Mouse (Mus musculus): ENCODE results near the gene Fam78a.

The Fam78a gene

DNA sequence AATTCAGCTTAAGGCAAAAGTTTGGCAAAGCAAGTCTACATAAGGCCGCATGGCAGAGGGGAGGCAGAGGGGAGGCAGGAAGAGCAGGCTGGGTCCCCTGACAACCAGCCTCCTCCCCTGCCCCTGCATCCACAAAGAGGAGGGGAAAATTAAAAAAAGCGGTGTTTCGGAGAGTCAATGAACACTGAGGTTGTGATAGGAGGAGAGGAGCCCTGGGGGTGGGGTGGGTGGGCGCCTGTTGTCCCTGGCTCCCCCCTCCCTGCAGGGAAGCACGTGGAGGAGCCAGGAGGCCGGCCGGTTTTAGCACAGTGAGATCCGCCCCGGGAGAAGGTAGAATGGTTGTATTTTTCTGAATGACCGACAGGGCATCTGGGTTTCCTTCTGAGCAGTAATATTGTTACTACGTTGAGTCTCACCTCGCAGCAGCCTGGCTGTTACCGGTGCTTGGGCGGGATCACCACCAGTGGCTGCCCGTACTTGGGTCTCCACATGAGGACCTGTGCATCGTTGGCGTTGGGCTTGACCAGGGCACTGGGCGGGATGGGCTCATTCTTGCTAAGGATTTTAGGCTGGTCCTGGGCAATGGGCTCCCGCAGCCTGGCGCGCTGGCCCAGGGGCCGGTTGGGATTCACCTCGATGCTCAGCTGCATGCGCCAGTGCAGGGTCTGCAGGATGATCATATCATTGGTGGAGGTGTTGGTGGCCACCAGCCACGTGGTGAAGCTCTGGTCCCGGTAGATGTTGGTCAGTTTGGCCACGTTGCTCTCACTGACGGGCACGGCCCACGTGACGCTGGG, 15.6 kb downstream of the Fam78a start:
- no peak for DNase-seq (ENCODE audit: low read depth, low spot score)

DNA sequence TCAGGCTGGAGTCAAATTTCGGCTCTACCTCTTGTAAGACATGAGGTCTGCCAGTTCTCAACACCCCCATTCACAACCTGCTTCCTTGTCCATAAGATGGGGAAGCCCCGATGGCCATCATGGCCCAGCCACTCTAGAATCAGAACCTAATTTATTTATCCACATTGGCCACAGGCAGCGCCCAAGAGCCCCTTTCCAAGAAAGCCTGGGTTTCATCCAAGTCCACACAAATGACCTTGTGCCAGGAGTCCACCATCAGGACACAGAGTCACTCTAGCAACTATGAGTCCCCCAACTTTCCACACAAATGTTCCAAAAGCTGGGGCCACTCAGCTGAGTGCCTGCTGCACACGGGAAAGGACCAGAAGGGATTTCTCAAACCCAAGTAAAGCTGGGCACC, 18.7 kb downstream of the Fam78a start:
- DNase-seq (ENCODE audit: low read depth, low spot score) = no peak

DNA sequence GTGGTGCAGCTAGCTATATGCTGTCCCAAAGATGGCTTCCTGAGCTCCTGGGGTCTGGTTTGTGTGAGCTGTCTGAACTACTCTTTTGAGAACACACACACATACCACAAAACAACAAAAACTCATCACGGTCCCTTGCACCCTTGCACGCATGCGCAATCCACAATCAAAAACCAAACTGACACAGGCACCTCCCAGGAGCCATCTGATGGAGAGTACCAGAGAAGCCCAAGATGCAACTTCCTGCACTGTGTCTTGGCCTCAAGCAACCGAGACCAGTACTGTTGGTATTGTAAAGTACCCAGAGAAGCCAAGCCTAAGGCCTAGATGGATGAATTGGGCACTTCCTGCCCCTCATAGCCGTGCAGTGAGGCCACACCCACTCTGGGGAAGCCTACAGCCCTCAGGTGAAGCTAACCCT, 19.3 kb downstream of the Fam78a start:
- no peak for DNase-seq (ENCODE audit: low read depth, low spot score)

DNA sequence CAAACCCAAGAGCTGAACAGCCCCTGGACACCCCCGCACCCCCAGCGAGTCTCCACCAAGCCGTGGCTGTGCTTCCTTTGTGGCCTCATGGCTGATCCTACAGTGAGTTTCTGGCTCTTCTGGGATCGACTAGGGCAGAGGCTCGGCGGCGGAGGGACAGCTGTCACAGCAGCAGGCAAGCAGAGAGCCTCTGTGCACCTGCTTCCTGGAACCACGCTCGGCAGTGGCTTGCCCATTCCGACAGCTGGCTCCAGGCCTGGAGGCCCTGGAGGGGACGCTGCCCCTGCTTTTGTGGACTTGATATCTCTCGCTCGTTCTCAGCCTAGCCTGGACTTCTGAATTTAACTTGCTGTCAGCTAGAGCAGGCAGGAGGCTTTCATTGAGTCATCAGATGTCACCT, 19.7 kb downstream of the Fam78a start:
- no peak for DNase-seq (ENCODE audit: low read depth, low spot score)

DNA sequence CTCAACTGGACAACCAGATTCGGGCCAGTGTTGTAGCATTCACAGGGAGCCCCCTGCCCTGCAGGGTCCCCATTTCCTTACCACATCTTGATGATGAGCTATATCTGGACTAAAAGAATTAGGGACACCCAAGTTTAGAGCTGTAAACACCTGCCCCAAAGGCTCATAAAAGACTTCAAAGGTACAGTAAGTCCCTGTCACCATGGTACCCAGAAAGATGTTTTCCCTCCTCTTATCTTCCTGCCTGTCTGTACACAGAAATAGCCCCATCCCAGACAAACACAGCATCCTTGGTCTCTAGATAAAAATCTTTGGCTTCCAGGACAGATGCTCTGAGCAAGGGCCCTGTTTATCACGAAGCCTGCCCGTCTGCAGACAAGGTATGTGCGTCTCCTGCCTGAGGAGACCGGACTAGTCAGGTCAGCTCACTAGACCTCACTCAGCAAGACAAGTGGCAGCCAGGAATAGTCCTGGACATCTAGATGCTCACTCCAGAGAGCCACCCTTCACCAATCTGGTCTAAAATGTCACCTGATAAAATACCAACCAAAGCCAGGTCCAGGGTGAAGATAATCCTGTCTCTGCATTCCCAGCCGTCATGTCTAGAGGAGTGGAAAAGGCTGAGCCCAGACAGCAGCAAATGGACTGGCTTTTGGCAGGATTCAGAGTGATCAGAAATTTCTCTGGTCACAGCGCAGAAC, 21.1 kb downstream of the Fam78a start:
- no peak for DNase-seq (ENCODE audit: low read depth, low spot score)

DNA sequence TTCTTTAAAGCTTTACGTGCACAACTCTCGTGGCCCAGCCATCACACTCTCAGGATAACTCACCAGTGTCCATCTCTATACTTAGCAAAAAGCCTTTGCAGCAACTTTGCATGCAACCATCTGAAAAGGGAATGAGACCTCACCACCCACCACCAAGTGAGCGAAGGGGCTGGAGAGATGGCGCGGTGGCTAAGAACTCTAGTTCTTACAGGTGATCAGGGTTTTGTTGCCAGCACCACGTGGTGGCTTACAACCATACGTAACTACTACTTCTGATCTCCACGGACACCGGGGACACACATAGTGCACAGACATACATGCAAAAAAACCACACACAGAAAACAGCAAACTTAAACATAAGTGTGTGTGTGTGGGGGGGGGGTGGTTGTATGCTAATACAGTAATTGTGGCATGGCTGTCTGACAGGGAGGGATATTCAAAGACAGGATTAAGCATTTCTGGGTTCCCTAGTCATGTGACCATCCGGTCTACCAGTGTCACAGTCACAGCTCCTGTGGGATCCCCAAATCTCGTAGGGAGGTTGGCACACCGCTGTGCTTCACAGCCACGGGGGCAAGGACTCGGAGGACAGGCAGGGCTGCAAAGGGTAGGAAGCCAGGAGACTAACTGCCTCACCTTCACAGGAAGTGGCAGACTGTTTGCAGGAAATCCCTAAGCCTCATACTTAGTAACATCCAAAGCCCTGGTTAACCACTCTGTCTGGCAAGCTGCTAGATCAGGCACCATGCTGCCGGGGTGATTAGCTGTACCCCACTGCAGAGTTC, 21.8 kb downstream of the Fam78a start:
- DNase-seq (ENCODE audit: low read depth, low spot score) = no peak

DNA sequence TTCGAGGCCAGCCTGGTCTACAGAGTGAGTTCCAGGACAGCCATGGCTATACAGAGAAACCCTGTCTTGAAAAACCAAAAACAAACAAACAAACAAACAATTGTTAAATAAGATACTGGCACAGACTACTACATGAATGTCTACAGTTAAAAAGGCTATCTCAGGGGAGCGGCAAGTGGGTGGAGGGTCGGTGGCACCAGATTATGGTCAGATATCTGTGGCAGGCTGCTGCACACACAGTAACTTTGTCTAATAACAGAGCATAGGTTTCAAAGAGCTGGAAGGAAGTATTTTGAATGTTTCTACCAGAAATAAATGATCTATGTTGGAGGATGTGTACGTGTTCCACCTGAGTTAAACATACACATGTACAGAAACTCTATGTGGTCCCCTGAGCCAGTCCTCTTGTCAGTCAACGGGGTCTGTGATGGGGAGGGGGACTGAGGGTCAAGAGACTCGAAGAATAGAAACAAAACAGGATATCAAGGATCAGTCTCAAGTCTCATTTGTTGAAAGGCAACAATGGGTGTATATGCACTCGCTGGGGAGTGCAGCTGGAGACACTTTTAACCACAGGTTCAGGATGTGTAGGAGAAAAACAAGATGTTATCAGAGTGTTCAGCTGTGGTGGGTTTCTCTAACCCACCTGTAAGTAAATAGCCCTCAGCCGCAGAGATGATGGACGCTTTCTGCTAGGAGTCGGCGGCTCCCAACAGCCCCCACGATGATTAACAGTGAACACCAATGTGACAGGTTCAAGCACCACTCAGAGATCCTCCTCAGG, 22.7 kb downstream of the Fam78a start:
- DNase-seq (ENCODE audit: low read depth, low spot score) = no peak

DNA sequence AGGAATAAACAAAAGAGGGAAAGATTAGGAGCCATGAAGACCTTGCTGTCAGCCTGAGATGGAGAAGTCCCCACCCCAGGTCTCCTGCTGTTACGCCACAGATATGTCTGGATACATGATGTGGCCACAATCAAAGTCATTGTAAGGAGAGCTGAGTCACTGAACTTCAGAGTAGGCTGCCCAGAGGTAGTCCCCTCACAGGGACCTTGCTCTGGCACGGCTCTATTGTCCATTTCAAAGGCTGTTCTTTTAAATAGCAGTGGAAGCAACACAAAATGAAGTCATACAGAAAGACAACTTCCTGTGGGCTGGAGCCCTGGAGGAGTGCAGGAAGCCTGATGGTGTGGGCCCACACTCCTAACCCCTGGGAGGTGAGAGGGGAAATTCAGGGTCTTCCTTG, 23.5 kb downstream of the Fam78a start:
- no peak for DNase-seq (ENCODE audit: low read depth, low spot score)

DNA sequence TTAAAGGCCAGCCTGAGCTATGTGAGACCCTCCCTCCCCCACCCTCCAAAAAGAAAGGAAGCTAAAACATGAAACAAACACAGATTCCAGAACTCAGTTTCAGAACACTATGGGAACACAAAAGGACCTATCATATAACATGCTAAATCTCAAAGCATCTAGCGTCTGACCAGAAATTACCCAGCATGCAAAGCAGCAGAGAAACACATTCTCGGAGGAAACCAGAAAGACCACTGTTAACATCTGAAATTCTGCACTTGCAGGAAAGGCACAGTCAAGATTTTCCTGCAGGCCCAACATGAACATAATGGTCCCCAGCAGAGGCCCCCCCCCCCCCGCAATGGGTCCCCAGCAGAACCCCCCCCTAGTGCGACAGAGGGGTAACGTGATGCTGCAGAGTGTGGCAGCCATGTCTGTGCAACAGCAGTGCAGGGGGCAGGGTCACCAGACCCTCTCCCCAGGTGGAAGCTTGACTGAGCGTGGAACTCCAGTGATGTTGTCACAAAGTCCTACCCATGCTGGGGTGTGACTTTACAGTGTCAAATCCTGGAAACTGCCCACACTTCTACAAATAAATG, 24.3 kb downstream of the Fam78a start:
- no peak for DNase-seq (ENCODE audit: low read depth, low spot score)

DNA sequence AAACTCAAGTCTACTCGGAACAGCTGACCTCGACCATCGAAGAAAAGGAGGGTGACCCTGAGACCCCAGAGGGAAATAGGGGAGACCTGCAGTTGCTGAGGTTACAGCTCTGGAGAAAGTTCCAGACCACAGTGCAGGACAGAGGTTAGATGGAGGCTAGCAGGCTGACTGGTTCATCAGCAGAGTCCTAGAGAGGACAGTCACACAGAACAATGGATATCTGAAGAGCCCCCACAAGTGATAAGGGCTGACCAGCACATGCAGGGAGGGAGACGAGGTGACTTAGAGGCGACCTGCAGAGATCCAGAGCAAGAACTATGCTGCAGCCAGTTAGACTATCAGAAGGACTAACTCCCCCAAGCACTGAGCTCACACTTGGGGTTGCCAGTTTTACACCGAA, 25.0 kb downstream of the Fam78a start:
- no peak for DNase-seq (ENCODE audit: low read depth, low spot score)

DNA sequence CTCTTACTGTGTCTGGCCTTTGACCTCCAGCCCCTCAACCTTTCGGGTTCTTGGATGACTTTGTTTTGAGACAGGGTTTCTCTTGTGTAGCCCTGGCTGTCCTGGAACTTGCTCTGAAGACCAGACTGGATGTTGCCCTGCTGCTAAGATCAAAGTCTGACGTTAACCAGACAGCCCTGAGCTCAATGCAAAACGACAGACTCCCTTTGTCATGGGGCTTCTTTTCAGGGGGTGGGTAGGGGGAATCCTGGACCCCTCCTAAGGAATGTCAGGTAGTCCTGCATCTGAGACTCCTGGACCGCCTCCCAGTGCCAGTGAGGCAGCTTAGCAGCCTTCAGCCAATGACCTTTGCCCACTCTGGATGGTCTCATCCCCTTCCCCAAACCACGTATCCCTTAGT, 25.9 kb downstream of the Fam78a start:
- DNase-seq (ENCODE audit: low read depth, low spot score) = no peak

DNA sequence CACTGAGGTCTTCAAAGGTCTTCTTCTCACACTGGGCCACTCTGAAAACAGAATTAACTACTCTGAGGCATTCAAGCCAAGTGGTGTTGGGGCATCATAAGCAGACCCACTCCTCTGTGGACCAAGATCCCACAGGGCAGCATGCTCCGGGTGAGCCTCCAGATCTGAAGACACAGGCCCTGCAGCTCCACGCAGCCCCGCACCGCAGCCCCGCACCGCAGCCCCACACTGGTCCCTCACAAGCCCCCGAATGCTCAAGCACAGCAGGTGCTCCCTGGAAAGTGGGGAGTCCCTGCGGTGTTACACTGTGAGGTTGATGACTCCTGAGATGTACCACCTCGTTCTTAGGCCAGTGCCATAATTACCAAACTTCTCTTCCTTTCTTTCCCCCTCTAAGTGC, 26.4 kb downstream of the Fam78a start:
- DNase-seq (ENCODE audit: low read depth, low spot score) = no peak

DNA sequence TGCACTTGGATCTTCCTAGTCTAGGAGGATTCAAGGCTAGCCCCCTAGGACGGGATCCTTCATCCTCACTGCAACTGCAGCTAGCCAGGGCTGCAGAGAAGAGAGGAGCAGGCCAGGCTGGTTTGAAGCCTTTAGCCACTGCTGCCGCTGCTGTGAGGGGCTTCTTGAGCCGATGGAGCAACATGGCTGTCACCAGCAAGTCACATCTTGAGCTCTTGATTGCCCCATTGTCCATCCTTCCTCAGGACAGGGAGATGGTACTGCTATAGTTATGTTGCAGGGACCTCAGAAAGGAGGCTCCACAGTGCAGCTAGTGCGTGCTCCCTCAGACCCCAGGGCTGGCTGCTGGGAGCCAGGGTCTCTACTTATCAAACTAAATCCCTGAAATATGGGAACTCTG, 26.9 kb downstream of the Fam78a start:
- no peak for DNase-seq (ENCODE audit: low read depth, low spot score)

DNA sequence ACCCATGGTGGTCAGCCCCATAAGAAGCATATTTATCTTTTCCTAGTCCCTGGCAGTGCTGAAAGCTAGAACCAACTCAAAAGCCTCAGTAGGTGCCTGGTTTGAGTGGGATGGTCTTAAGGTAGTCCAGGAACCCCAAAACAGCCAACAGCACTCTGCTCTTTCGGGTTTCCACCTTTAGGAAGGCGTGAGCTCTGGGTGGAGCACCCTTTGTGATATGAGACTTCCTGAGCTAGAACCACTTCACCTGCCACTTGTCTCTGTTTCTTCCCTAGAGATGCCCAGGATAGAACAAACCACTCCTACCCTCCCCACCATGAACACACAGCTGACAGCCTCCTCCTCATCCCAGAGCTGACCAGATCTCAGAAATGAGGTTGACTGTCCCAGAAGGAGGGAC, 27.3 kb downstream of the Fam78a start:
- DNase-seq (ENCODE audit: low read depth, low spot score) = no peak

DNA sequence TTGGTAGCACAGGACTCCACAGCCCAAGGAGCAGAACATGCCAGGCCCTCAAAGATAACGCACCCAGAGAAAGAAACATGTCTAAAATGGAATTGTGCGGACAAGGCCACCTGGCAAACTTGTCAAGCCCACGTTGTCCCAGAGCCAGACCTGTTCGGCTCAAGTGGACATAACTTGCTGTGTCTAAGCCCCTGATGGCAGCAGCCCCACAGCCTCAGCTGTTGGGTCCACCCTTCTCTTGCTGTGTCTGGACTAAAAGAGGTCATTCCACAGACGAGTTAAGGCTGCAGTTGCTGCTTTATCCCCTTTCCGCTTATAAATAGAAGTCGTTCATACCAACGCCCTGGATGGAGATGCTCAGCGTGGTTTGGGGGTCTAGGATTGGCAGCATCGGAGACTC, 28.1 kb downstream of the Fam78a start:
- no peak for DNase-seq (ENCODE audit: low read depth, low spot score)

DNA sequence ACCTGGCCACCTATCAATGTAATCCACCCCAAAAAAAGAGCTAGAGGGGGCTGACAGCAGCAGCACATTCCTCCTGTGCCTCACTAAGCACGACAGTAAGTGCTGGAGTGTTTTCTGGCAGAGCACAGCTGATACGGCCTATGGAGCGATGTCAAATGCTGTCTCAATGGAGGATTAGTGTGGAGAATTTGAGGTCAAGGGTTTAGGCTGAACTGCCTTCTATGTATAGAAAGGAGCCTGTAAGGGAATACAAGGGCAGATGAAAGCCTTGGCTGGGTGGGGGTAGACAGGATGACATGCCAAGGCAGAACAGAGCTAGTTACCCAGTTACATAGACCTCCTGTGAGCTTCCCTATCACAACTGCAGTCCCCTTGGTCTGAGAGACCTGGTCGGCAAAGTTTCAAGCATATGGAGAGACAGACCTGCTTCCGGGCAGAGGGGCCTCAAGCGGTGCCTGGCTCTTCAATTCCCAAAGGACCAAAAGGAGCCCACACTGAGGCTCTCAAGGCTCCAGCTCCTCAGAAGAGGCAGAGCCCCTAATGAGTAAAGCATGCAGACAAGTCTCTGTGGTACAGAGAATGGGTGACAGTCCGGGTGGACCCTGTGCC, 29.2 kb downstream of the Fam78a start:
- DNase-seq (ENCODE audit: low read depth, low spot score) = no peak

DNA sequence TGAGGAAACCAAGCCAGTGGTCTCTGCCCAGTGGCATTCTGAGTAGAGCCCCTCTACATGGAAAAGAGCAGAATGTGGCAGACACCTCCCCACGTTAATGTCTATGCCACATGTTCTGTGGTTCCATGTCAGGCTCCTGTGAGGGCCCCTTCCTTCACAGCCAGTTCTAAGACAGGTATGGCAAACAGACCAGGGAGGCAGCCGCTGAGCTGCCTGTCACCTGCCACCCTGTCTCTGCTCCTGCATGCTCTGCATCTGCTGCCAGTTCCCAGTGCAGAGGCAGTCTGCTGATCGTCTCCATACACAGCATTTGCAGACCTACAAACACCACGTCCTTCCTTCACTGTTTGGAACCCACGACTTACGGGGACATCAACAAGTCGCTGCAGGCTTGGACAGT, 32.2 kb downstream of the Fam78a start:
- no peak for DNase-seq (ENCODE audit: low read depth, low spot score)

DNA sequence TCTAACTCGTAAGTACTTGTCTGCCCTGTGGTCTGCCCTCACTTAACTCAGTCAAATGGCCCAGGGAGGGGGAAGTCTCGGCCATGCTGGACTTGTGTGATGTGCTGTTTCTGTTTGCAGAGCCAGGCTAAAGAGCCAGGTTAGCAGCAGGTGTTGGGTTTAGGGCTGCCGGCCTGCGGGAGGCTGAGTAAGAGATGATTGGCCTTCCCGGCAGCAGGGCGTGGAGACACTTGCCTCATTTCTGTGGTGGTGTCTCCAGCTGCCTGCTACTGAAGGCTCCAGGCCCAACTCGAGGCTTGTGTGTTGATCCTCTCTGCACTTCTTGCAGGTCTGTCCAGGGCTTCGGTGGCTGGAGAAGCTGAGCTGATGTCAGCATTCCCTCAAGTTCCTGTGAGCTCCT, 32.9 kb downstream of the Fam78a start:
- DNase-seq (ENCODE audit: low read depth, low spot score) = no peak

DNA sequence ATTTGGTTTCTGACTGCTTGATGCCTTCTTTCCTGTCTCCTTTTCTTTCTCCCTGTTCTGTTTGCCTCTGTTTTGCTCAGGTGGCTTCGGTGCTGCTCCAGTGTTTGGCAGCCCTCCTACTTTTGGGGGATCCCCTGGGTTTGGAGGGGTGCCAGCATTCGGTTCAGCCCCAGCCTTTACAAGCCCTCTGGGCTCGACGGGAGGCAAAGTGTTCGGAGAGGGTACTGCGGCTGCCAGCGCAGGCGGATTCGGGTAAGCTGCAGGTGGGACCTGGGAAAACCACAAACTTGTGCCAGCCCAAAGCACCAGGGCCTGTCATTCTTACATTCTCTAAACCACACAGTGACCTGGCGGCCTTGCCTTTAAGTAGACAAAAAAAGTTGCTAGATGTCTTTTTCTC, 37.3 kb downstream of the Fam78a start:
- no peak for DNase-seq (ENCODE audit: low read depth, low spot score)

DNA sequence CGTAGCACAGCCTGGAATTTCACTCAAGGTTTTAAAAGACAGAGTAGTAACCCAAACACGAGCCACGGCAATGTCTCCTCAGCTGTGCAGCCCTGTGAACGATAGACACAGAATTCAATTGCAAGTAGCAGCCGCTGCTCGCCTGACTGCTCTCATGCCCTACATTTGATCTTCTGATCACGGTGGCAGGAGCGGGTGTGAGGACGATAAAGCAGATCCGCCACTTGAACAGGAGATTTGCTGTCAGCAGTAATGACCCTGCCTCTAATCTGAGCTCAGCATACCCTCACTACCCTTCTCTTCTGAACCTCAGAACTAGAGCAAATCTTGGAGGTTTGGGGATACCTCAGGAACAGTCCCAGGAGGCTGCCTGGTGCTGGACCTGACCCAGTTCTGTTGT, 38.6 kb downstream of the Fam78a start:
- no peak for DNase-seq (ENCODE audit: low read depth, low spot score)

DNA sequence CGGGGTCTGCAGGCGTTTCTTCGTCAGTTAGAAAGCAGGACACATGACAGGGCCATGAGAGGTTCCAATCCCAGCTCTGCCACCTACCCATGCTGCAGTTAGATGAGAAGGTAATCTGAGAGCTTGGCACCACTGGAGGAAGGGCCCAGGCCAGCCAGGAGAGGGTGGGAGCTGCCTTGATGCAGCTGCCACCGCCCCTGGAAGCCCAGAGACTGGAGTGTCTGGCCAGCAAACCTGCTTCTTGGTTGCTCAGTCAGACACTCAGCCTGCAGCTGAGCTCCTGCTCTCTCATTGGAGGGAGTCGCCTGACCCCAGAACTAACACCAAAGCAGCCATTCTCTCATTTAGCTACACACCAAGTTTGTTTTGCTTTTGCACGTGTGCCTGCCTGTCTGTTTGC, 39.3 kb downstream of the Fam78a start:
- no peak for DNase-seq (ENCODE audit: low read depth, low spot score)
